In genomic region chr1:137591295-137591694, GRCm38 (mm10) we compare ENCODE assay signal across 13 mouse cellular contexts.
A peak's percentile ranks its signal among the peaks of the same experiment; 100 is the strongest.
DNase-seq lines count a peak whose midpoint lies in the region; ATAC-seq and TF ChIP-seq lines count a peak whose summit lies in the region.
"Had no signal": no experiment of that assay in that cellular context is flagged by ENCODE, and none has a peak within 500 bp of the region (broad histone marks: within the 10 kb centered on the region; RNA-seq: fewer than 3 reads in every experiment).

No protein-coding gene starts in this region.

- no peaks in the 10 kb centered on the region for H3K9me3 ChIP-seq in kidney, embryonic 16.5 days (ENCODE audit: low read length)
- H3K9me3 ChIP-seq: embryonic facial prominence, embryonic 12.5 days; neural tube, embryonic 12.5 days had no signal

- H3K4me3 ChIP-seq in kidney, embryonic 16.5 days (ENCODE audit: low read length), result no peak overlapping the region
- no peak overlapping the region for H3K4me3 ChIP-seq in layer of hippocampus, adult 2 months
- H3K4me3 ChIP-seq: embryonic facial prominence, embryonic 12.5 days; neural tube, embryonic 12.5 days had no signal

- no peak overlapping the region for H3K27ac ChIP-seq in kidney, embryonic 16.5 days (ENCODE audit: low read length)
- H3K27ac ChIP-seq in layer of hippocampus, adult 2 months, result no peak overlapping the region
- H3K27ac ChIP-seq: embryonic facial prominence, embryonic 12.5 days; hindbrain, embryonic 14.5 days; neural tube, embryonic 12.5 days had no signal

- H3K36me3 ChIP-seq in kidney, embryonic 16.5 days (ENCODE audit: insufficient read depth, low read length), result no peaks in the 10 kb centered on the region
- H3K36me3 ChIP-seq: embryonic facial prominence, embryonic 12.5 days; neural tube, embryonic 12.5 days had no signal

- H3K9ac ChIP-seq in kidney, embryonic 16.5 days (replicated peaks; ENCODE audit: low read length), result no peak overlapping the region
- H3K9ac ChIP-seq: embryonic facial prominence, embryonic 12.5 days; hindbrain, embryonic 14.5 days; liver, postnatal 0 days; neural tube, embryonic 12.5 days had no signal

- no peak for ATAC-seq in kidney, embryonic 16.5 days (ENCODE audit: low FRiP score, low TSS enrichment)
- ATAC-seq: liver, postnatal 0 days had no signal

- WGBS in kidney, embryonic 16.5 days, result 54% methylated on average over 3 of the region's 3 CpGs

- H3K27me3 ChIP-seq in kidney, embryonic 16.5 days (ENCODE audit: insufficient read depth, low read length), result no peaks in the 10 kb centered on the region
- H3K27me3 ChIP-seq: embryonic facial prominence, embryonic 12.5 days; neural tube, embryonic 12.5 days had no signal

- peak; percentile 45 for DNase-seq in kidney, postnatal 14 days
- peak; percentile 66 to 77 for DNase-seq in cerebellum, adult 18-20 months
- peak; percentile 33 for DNase-seq in gastrocnemius, postnatal 10 days
- peak; percentile 43 to 64 for DNase-seq in lung, postnatal 4 days
- DNase-seq in layer of hippocampus, adult 18-20 months (ENCODE audit: low spot score in 2 of 2), result no peak
- no peak for DNase-seq in layer of hippocampus, adult 2 months (ENCODE audit: low spot score in 2 of 2)
- DNase-seq: liver, postnatal 0 days; spleen, adult 18-20 months; thymus, postnatal 14 days had no signal

- no peak for TF ChIP-seq CTCF in layer of hippocampus, adult 2 months (conservative IDR thresholded peaks at IDR 0.05)

- no peaks in the 10 kb centered on the region for H3K4me1 ChIP-seq in kidney, embryonic 16.5 days (ENCODE audit: insufficient read depth, low read length)
- H3K4me1 ChIP-seq: embryonic facial prominence, embryonic 12.5 days; neural tube, embryonic 12.5 days had no signal

- no peak overlapping the region for H3K4me2 ChIP-seq in kidney, embryonic 16.5 days (replicated peaks; ENCODE audit: low read depth, low read length)
- H3K4me2 ChIP-seq: embryonic facial prominence, embryonic 12.5 days; hindbrain, embryonic 14.5 days; neural tube, embryonic 12.5 days had no signal

Comparison
In these comparisons a context has a peak if more than half of its experiments do, and no peak if none do; other contexts are left out.
1. DNase-seq: peak in kidney, postnatal 14 days (single experiment), cerebellum, adult 18-20 months (2 of 2), gastrocnemius, postnatal 10 days (single experiment) and lung, postnatal 4 days (2 of 2); none in layer of hippocampus, adult 18-20 months (0 of 2) and layer of hippocampus, adult 2 months (0 of 2).